Mouse (Mus musculus) MEL (cell line): ENCODE measurements at regions not wholly inside any gene's neighbourhood (a gene's known extent, or its start where the extent isn't known, plus 50 kb on each side); places are given as distances from the start of the nearest gene placed in this dataset.

Experiments
- DNase-seq: peaks from one replicate; pipeline ENCODE4 v3.0.0; 2011; ENCODE audit warnings: low read depth, low spot score
- H3K27ac ChIP-seq: 2 replicates; pipeline ENCODE4 v1.5.1; 2012; ENCODE audit warnings: low read depth, mild to moderate bottlenecking, control low read depth, low read length, moderate library complexity; ENCODE audit not compliant: control insufficient read depth
- H3K27me3 ChIP-seq, 2 experiments: fragments of 150-350 bp in 1 of 2; sonication (generic) in 1 of 2; 2 replicates each; pipeline ENCODE4 v1.6.1; 2012; ENCODE audit warnings: low read length in 2 of 2, mild to moderate bottlenecking in 2 of 2, improper control_type of control experiment in 1 of 2, moderate library complexity in 1 of 2; ENCODE audit not compliant: insufficient read depth in 2 of 2, control insufficient read depth in 1 of 2
- H3K36me3 ChIP-seq, 2 experiments: 2 replicates each; pipeline ENCODE4 v1.6.1; 2012 to 2014; ENCODE audit warnings: low read length in 2 of 2, improper control_type of control experiment in 1 of 2, inconsistent platforms in 1 of 2, mild to moderate bottlenecking in 1 of 2; ENCODE audit not compliant: insufficient read depth in 2 of 2, control insufficient read depth in 1 of 2
- H3K4me1 ChIP-seq, 2 experiments: fragments of 150-350 bp in 1 of 2; sonication (generic) in 1 of 2; 2 replicates each; pipeline ENCODE4 v1.6.1; 2012; ENCODE audit warnings: low read length in 2 of 2, improper control_type of control experiment in 1 of 2, mild to moderate bottlenecking in 1 of 2; ENCODE audit not compliant: insufficient read depth in 2 of 2, control insufficient read depth in 1 of 2
- H3K4me3 ChIP-seq, 2 experiments: fragments of 150-350 bp in 1 of 2; sonication (generic) in 1 of 2; 2 replicates each; pipeline ENCODE4 v1.5.1; 2012; ENCODE audit warnings: low read depth in 2 of 2, low read length in 2 of 2, mild to moderate bottlenecking in 2 of 2, moderate library complexity in 2 of 2, control low read depth in 1 of 2, improper control_type of control experiment in 1 of 2; ENCODE audit not compliant: control insufficient read depth in 1 of 2, insufficient read depth in 1 of 2
- H3K79me2 ChIP-seq: 2 replicates; pipeline ENCODE4 v1.6.1; 2012; ENCODE audit warnings: mild to moderate bottlenecking, low read length, moderate library complexity; ENCODE audit not compliant: control insufficient read depth, poor library complexity, insufficient read depth
- H3K9ac ChIP-seq: 2 replicates; pipeline ENCODE4 v1.6.1; 2012; ENCODE audit warnings: low read depth, mild to moderate bottlenecking, control low read depth, low read length, moderate library complexity; ENCODE audit not compliant: control insufficient read depth, poor library complexity, severe bottlenecking
- H3K9me3 ChIP-seq: fragments of 150-350 bp; sonication (generic); replicated peaks from 2 replicates; pipeline ENCODE4 v1.6.1; 2012; ENCODE audit warnings: mild to moderate bottlenecking, low read length, improper control_type of control experiment, moderate library complexity; ENCODE audit not compliant: insufficient read depth
- BHLHE40 ChIP-seq: IDR thresholded peaks from 2 replicates; pipeline ENCODE4 v1.6.1; 2012; ENCODE audit warnings: low read depth, mild to moderate bottlenecking, inconsistent platforms, low read length, improper control_type of control experiment, borderline replicate concordance
- CHD1 ChIP-seq: IDR thresholded peaks from 2 replicates; pipeline ENCODE4 v1.6.1; 2012; ENCODE audit warnings: low read depth, mild to moderate bottlenecking, inconsistent platforms, low read length, improper control_type of control experiment
- CTCF ChIP-seq, 3 experiments: IDR thresholded peaks in 2 of 3; conservative IDR thresholded peaks in 1 of 3; 2 replicates each; pipeline ENCODE4 v1.5.1; 2011 to 2012; ENCODE audit warnings: low read length in 3 of 3, low read depth in 2 of 3, mild to moderate bottlenecking in 2 of 3, improper control_type of control experiment in 1 of 3, inconsistent platforms in 1 of 3, mixed read lengths in 1 of 3, moderate library complexity in 1 of 3; ENCODE audit not compliant: control insufficient read depth in 1 of 3, insufficient read depth in 1 of 3, poor library complexity in 1 of 3, severe bottlenecking in 1 of 3
- EP300 ChIP-seq, 2 experiments: IDR thresholded peaks; 2 replicates each; pipeline ENCODE4 v1.6.1; 2011; ENCODE audit warnings: improper control_type of control experiment in 2 of 2, low read length in 2 of 2, low read depth in 1 of 2, mild to moderate bottlenecking in 1 of 2
- ETS1 ChIP-seq: IDR thresholded peaks from 2 replicates; pipeline ENCODE4 v1.6.1; 2012; ENCODE audit warnings: low read depth, mild to moderate bottlenecking, inconsistent platforms, low read length, improper control_type of control experiment, moderate library complexity
- GABPA ChIP-seq: IDR thresholded peaks from 2 replicates; pipeline ENCODE4 v1.6.1; 2012; ENCODE audit warnings: low read depth, mild to moderate bottlenecking, inconsistent platforms, low read length, improper control_type of control experiment, moderate library complexity
- GATA1 ChIP-seq: IDR thresholded peaks from 2 replicates; pipeline ENCODE4 v1.6.1; 2011; ENCODE audit warnings: low read depth, low read length, improper control_type of control experiment
- HCFC1 ChIP-seq: IDR thresholded peaks from 2 replicates; pipeline ENCODE4 v1.6.1; 2012; ENCODE audit warnings: low read depth, mild to moderate bottlenecking, inconsistent platforms, low read length, improper control_type of control experiment, moderate library complexity
- MAFK ChIP-seq: IDR thresholded peaks from 2 replicates; pipeline ENCODE4 v1.6.1; 2011; ENCODE audit warnings: low read depth, mild to moderate bottlenecking, low read length, improper control_type of control experiment, borderline replicate concordance
- MAZ ChIP-seq: IDR thresholded peaks from 2 replicates; pipeline ENCODE4 v1.6.1; 2012; ENCODE audit warnings: low read depth, mild to moderate bottlenecking, inconsistent platforms, low read length, improper control_type of control experiment
- MEF2A ChIP-seq: IDR thresholded peaks from 2 replicates; pipeline ENCODE4 v1.6.1; 2014; ENCODE audit warnings: low read depth, mild to moderate bottlenecking, inconsistent platforms, low read length, improper control_type of control experiment; ENCODE audit not compliant: poor library complexity, insufficient replicate concordance, severe bottlenecking; ENCODE audit errors: extremely low read depth
- NELFE ChIP-seq: IDR thresholded peaks from 2 replicates; pipeline ENCODE4 v1.6.1; 2011; ENCODE audit warnings: low read depth, low read length, improper control_type of control experiment
- POLR2A ChIP-seq, 2 experiments: IDR thresholded peaks; 2 replicates each; pipeline ENCODE4 v1.6.1; 2011 to 2012; ENCODE audit warnings: low read length in 2 of 2, mild to moderate bottlenecking in 2 of 2, control low read depth in 1 of 2, improper control_type of control experiment in 1 of 2, low read depth in 1 of 2, moderate library complexity in 1 of 2; ENCODE audit not compliant: control insufficient read depth in 1 of 2, insufficient read depth in 1 of 2, poor library complexity in 1 of 2
- RCOR1 ChIP-seq: IDR thresholded peaks from 2 replicates; pipeline ENCODE4 v1.6.1; 2012; ENCODE audit warnings: low read depth, mild to moderate bottlenecking, inconsistent platforms, low read length, improper control_type of control experiment
- TAL1 ChIP-seq: IDR thresholded peaks from 2 replicates; pipeline ENCODE4 v1.6.1; 2012; ENCODE audit warnings: mild to moderate bottlenecking, inconsistent platforms, low read length, moderate library complexity, mixed read lengths
- USF2 ChIP-seq, 2 experiments: IDR thresholded peaks; 2 replicates each; pipeline ENCODE4 v1.6.1; 2011 to 2012; ENCODE audit warnings: improper control_type of control experiment in 2 of 2, low read length in 2 of 2, borderline replicate concordance in 1 of 2, inconsistent platforms in 1 of 2, low read depth in 1 of 2, mild to moderate bottlenecking in 1 of 2; ENCODE audit not compliant: insufficient read depth in 1 of 2
- ZC3H11A ChIP-seq: IDR thresholded peaks from 2 replicates; pipeline ENCODE4 v1.6.1; 2012; ENCODE audit warnings: low read depth, mild to moderate bottlenecking, inconsistent platforms, low read length, improper control_type of control experiment
- ZKSCAN1 ChIP-seq: IDR thresholded peaks from 2 replicates; pipeline ENCODE4 v1.6.1; 2012; ENCODE audit warnings: low read depth, mild to moderate bottlenecking, inconsistent platforms, low read length, improper control_type of control experiment, moderate library complexity
- ZMIZ1 ChIP-seq: IDR thresholded peaks from 2 replicates; pipeline ENCODE4 v1.6.1; 2012; ENCODE audit warnings: low read depth, mild to moderate bottlenecking, inconsistent platforms, low read length, improper control_type of control experiment, moderate library complexity
- ZNF384 ChIP-seq: IDR thresholded peaks from 2 replicates; pipeline ENCODE4 v1.6.1; 2012; ENCODE audit warnings: low read depth, mild to moderate bottlenecking, inconsistent platforms, low read length, improper control_type of control experiment

- Histone ChIP-seq H3K27me3 (no peaks in the 10 kb centered on the region; a peak in 1 of 4 replicates), H3K79me2 (no peaks in the 10 kb centered on the region), H3K36me3 (no peaks in the 10 kb centered on the region), H3K9ac (no peak overlapping the region), H3K27ac (no peak overlapping the region), H3K4me3 (no peak overlapping the region), H3K4me1 (no peaks in the 10 kb centered on the region), H3K9me3 (no peaks in the 10 kb centered on the region)
- no peak for DNase-seq
- TF ChIP-seq CHD1 (no peak), CTCF (IDR thresholded peaks at IDR 0.05 in 2 of 3, conservative IDR thresholded peaks at IDR 0.05 in 1 of 3; ENCODE audit: control insufficient read depth in 1 of 3, insufficient read depth in 1 of 3, low read depth in 2 of 3, low read length in 3 of 3, poor library complexity in 1 of 3, severe bottlenecking in 1 of 3) (no peak), BHLHE40 (no peak), HCFC1 (no peak), ETS1 (no peak), ZMIZ1 (no peak), ZKSCAN1 (no peak), GABPA (no peak), ZNF384 (no peak), TAL1 (no peak), USF2 (IDR thresholded peaks at IDR 0.05; ENCODE audit: borderline replicate concordance in 1 of 2, insufficient read depth in 1 of 2, low read depth in 1 of 2, low read length in 2 of 2) (no peak), MAZ (no peak), MEF2A (no peak), RCOR1 (no peak), ZC3H11A (no peak), GATA1 (no peak), MAFK (no peak), NELFE (no peak), POLR2A (IDR thresholded peaks at IDR 0.05; ENCODE audit: control insufficient read depth in 1 of 2, insufficient read depth in 1 of 2, low read depth in 1 of 2, low read length in 2 of 2, poor library complexity in 1 of 2) (no peak), EP300 (IDR thresholded peaks at IDR 0.05; ENCODE audit: low read depth in 1 of 2, low read length in 2 of 2) (no peak)
These were observed 125.0 kb upstream of the Bcor start for GRCm38 (mm10) chrX:12285141-12285540.
